Mouse (Mus musculus) MEL (cell line): ENCODE results near the gene Bcap31. TPM values are rescaled to one million over a fixed set of nuclear protein-coding genes. Genes with fewer than 3 reads are reported as not detected.

Experiments used
- DNase-seq: peaks from one replicate; pipeline ENCODE4 v3.0.0; 2011; ENCODE audit warnings: low read depth, low spot score
- H3K27ac ChIP-seq: 2 replicates; pipeline ENCODE4 v1.5.1; 2012; ENCODE audit warnings: low read depth, mild to moderate bottlenecking, control low read depth, low read length, moderate library complexity; ENCODE audit not compliant: control insufficient read depth
- H3K27me3 ChIP-seq, 2 experiments: fragments of 150-350 bp in 1 of 2; sonication (generic) in 1 of 2; 2 replicates each; pipeline ENCODE4 v1.6.1; 2012; ENCODE audit warnings: low read length in 2 of 2, mild to moderate bottlenecking in 2 of 2, improper control_type of control experiment in 1 of 2, moderate library complexity in 1 of 2; ENCODE audit not compliant: insufficient read depth in 2 of 2, control insufficient read depth in 1 of 2
- H3K36me3 ChIP-seq, 2 experiments: 2 replicates each; pipeline ENCODE4 v1.6.1; 2012 to 2014; ENCODE audit warnings: low read length in 2 of 2, improper control_type of control experiment in 1 of 2, inconsistent platforms in 1 of 2, mild to moderate bottlenecking in 1 of 2; ENCODE audit not compliant: insufficient read depth in 2 of 2, control insufficient read depth in 1 of 2
- H3K4me1 ChIP-seq, 2 experiments: fragments of 150-350 bp in 1 of 2; sonication (generic) in 1 of 2; 2 replicates each; pipeline ENCODE4 v1.6.1; 2012; ENCODE audit warnings: low read length in 2 of 2, improper control_type of control experiment in 1 of 2, mild to moderate bottlenecking in 1 of 2; ENCODE audit not compliant: insufficient read depth in 2 of 2, control insufficient read depth in 1 of 2
- H3K4me3 ChIP-seq, 2 experiments: fragments of 150-350 bp in 1 of 2; sonication (generic) in 1 of 2; 2 replicates each; pipeline ENCODE4 v1.5.1; 2012; ENCODE audit warnings: low read depth in 2 of 2, low read length in 2 of 2, mild to moderate bottlenecking in 2 of 2, moderate library complexity in 2 of 2, control low read depth in 1 of 2, improper control_type of control experiment in 1 of 2; ENCODE audit not compliant: control insufficient read depth in 1 of 2, insufficient read depth in 1 of 2
- H3K79me2 ChIP-seq: 2 replicates; pipeline ENCODE4 v1.6.1; 2012; ENCODE audit warnings: mild to moderate bottlenecking, low read length, moderate library complexity; ENCODE audit not compliant: control insufficient read depth, poor library complexity, insufficient read depth
- H3K9ac ChIP-seq: 2 replicates; pipeline ENCODE4 v1.6.1; 2012; ENCODE audit warnings: low read depth, mild to moderate bottlenecking, control low read depth, low read length, moderate library complexity; ENCODE audit not compliant: control insufficient read depth, poor library complexity, severe bottlenecking
- H3K9me3 ChIP-seq: fragments of 150-350 bp; sonication (generic); replicated peaks from 2 replicates; pipeline ENCODE4 v1.6.1; 2012; ENCODE audit warnings: mild to moderate bottlenecking, low read length, improper control_type of control experiment, moderate library complexity; ENCODE audit not compliant: insufficient read depth
- CTCF ChIP-seq, 3 experiments: IDR thresholded peaks in 2 of 3; conservative IDR thresholded peaks in 1 of 3; 2 replicates each; pipeline ENCODE4 v1.5.1; 2011 to 2012; ENCODE audit warnings: low read length in 3 of 3, low read depth in 2 of 3, mild to moderate bottlenecking in 2 of 3, improper control_type of control experiment in 1 of 3, inconsistent platforms in 1 of 3, mixed read lengths in 1 of 3, moderate library complexity in 1 of 3; ENCODE audit not compliant: control insufficient read depth in 1 of 3, insufficient read depth in 1 of 3, poor library complexity in 1 of 3, severe bottlenecking in 1 of 3
- E2F4 ChIP-seq: IDR thresholded peaks from 2 replicates; pipeline ENCODE4 v1.6.1; 2011; ENCODE audit warnings: low read depth, low read length, improper control_type of control experiment, borderline replicate concordance
- ELF1 ChIP-seq: IDR thresholded peaks from 2 replicates; pipeline ENCODE4 v1.6.1; 2014; ENCODE audit warnings: low read depth, mild to moderate bottlenecking, inconsistent platforms, low read length, improper control_type of control experiment, moderate library complexity
- EP300 ChIP-seq, 2 experiments: IDR thresholded peaks; 2 replicates each; pipeline ENCODE4 v1.6.1; 2011; ENCODE audit warnings: improper control_type of control experiment in 2 of 2, low read length in 2 of 2, low read depth in 1 of 2, mild to moderate bottlenecking in 1 of 2
- GATA1 ChIP-seq: IDR thresholded peaks from 2 replicates; pipeline ENCODE4 v1.6.1; 2011; ENCODE audit warnings: low read depth, low read length, improper control_type of control experiment
- HCFC1 ChIP-seq: IDR thresholded peaks from 2 replicates; pipeline ENCODE4 v1.6.1; 2012; ENCODE audit warnings: low read depth, mild to moderate bottlenecking, inconsistent platforms, low read length, improper control_type of control experiment, moderate library complexity
- KAT2A ChIP-seq: conservative IDR thresholded peaks from 2 replicates; pipeline ENCODE4 v1.6.1; 2012; ENCODE audit warnings: low read depth, low read length, improper control_type of control experiment, inconsistent platforms
- MAFK ChIP-seq: IDR thresholded peaks from 2 replicates; pipeline ENCODE4 v1.6.1; 2011; ENCODE audit warnings: low read depth, mild to moderate bottlenecking, low read length, improper control_type of control experiment, borderline replicate concordance
- MYB ChIP-seq: IDR thresholded peaks from 2 replicates; pipeline ENCODE4 v1.6.1; 2011; ENCODE audit warnings: mild to moderate bottlenecking, low read depth, low read length, improper control_type of control experiment
- POLR2AphosphoS2 ChIP-seq: IDR thresholded peaks from 2 replicates; pipeline ENCODE4 v1.6.1; 2011; ENCODE audit warnings: low read length, improper control_type of control experiment
- RAD21 ChIP-seq: IDR thresholded peaks from 2 replicates; pipeline ENCODE4 v1.6.1; 2011; ENCODE audit warnings: mild to moderate bottlenecking, low read depth, low read length, improper control_type of control experiment
- SIN3A ChIP-seq: IDR thresholded peaks from 2 replicates; pipeline ENCODE4 v1.6.1; 2012; ENCODE audit warnings: low read length, improper control_type of control experiment, inconsistent platforms
- SMC3 ChIP-seq: IDR thresholded peaks from 2 replicates; pipeline ENCODE4 v1.6.1; 2011; ENCODE audit warnings: low read depth, low read length, improper control_type of control experiment
- TAL1 ChIP-seq: IDR thresholded peaks from 2 replicates; pipeline ENCODE4 v1.6.1; 2012; ENCODE audit warnings: mild to moderate bottlenecking, inconsistent platforms, low read length, moderate library complexity, mixed read lengths
- TBP ChIP-seq: IDR thresholded peaks from 2 replicates; pipeline ENCODE4 v1.8.0; 2011; ENCODE audit warnings: low read depth, low read length, improper control_type of control experiment
- USF1 ChIP-seq: IDR thresholded peaks from 2 replicates; pipeline ENCODE4 v1.6.1; 2014; ENCODE audit warnings: low read depth, mild to moderate bottlenecking, inconsistent platforms, low read length, improper control_type of control experiment, moderate library complexity
- ZC3H11A ChIP-seq: IDR thresholded peaks from 2 replicates; pipeline ENCODE4 v1.6.1; 2012; ENCODE audit warnings: low read depth, mild to moderate bottlenecking, inconsistent platforms, low read length, improper control_type of control experiment
- ZMIZ1 ChIP-seq: IDR thresholded peaks from 2 replicates; pipeline ENCODE4 v1.6.1; 2012; ENCODE audit warnings: low read depth, mild to moderate bottlenecking, inconsistent platforms, low read length, improper control_type of control experiment, moderate library complexity
- polyA plus RNA-seq, 2 experiments: library from polyadenylated mRNA; stranded (reverse) in 1 of 2; unstranded in 1 of 2; fragments of >175 nt in 1 of 2; fragments of >200 nt in 1 of 2; gene quantifications; 2 replicates each; pipeline versions ENCODE4 v1.2.1 to v1.2.4; 2012; ENCODE audit warnings: low replicate concordance in 2 of 2, low read depth in 1 of 2; ENCODE audit not compliant: insufficient read length in 2 of 2, insufficient read depth in 1 of 2, missing spikeins in 1 of 2
- total RNA-seq: library from RNA; depleted of rRNA; stranded (reverse); fragments of 300-350 nt; gene quantifications from 2 replicates; pipeline ENCODE4 v1.2.3, GENCODE M21; 2012

Bcap31 gene
- total and polyA plus RNA-seq, 3 experiments: 164 to 214 TPM; not detected in 1

DNA sequence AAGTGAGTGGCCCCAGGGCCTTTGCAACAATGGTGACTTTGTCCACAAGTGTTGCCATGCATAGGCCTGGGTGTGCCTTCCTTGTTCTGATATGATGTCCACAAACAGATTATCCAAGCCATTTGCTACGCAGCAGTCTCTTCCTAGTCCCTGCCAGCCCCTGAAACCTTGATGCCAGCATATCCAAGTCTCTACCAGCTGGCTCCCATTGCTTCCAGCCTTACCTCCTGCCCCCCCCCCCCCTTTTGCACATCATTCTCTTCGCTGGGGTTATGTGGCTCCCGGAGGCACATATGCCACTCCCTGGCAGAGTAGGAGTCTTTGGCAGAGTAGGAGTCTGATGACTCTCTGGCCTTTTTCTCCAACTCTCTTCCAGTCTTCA lies 55.7 kb downstream of the Bcap31 start:
- H3K27me3 ChIP-seq: no peaks in the 10 kb centered on the region
- H3K9ac ChIP-seq: no peak overlapping the region
- no peak overlapping the region for H3K27ac ChIP-seq
- H3K9me3 ChIP-seq: no peaks in the 10 kb centered on the region
- H3K4me3 ChIP-seq: no peak overlapping the region
- H3K4me1 ChIP-seq: peaks cover 0 to 11% of the 10 kb centered on the region in 2 experiments; a peak in 1 of 4 replicates
- DNase-seq: no peak
- no peaks in the 10 kb centered on the region for H3K79me2 ChIP-seq
- H3K36me3 ChIP-seq: no peaks in the 10 kb centered on the region
- no peak for TF ChIP-seq E2F4
- TF ChIP-seq ZC3H11A: no peak
- no peak for TF ChIP-seq SMC3
- TF ChIP-seq EP300 (IDR thresholded peaks at IDR 0.05; ENCODE audit: low read depth in 1 of 2, low read length in 2 of 2): no peak
- TF ChIP-seq TBP: no peak
- no peak for TF ChIP-seq CTCF (IDR thresholded peaks at IDR 0.05 in 2 of 3, conservative IDR thresholded peaks at IDR 0.05 in 1 of 3; ENCODE audit: control insufficient read depth in 1 of 3, insufficient read depth in 1 of 3, low read depth in 2 of 3, low read length in 3 of 3, poor library complexity in 1 of 3, severe bottlenecking in 1 of 3)
- TF ChIP-seq MAFK: no peak
- no peak for TF ChIP-seq SIN3A
- no peak for TF ChIP-seq ZMIZ1

DNA sequence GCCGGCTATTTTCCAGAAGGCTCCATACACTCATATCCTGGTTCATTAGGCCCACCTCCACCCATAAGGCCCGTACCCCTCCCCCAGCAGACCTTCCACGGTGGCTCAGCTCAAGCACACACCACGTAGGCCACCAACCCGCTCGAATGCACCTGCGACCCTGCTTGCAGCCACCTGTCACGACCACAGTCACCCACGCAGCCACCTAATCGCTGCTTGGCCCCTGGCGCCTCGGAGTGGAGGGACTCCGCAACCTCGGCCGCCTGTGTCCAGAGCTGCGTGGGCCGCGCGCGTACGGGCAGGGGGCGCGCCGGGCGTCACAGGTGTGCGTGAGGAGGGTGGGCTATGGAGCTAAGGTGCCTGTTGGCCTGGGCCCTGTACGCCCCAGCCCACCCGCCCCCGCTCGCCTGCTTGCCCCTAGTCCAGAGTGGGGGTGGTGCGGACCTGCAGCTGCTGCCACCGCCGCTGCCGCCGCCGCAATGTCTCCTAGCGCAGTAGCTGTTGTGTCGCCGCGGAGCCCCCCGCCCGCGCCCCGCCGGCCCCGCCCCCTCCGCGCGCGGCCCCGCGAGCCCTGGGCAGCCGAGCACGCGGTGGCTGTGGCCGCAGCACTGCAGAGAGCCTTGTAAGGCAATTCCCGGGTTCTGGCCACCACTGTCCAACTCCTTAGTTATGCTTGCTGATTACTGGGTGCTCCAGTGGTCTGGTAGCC lies 56.2 kb downstream of the Bcap31 start, which contains the start of gene Pnck:
Pnck (minus strand) TSS at position 543 of the 709 bp plus-strand sequence.
- Histone ChIP-seq H3K4me1 (peaks cover 0 to 11% of the 10 kb centered on the region in 2 experiments; a peak in 1 of 4 replicates), H3K4me3 (no peak within 1 kb of the TSS), H3K27me3 (no peaks in the 10 kb centered on the region), H3K79me2 (no peaks in the 10 kb centered on the region), H3K27ac (no peak within 1 kb of the TSS), H3K9ac (no peak within 1 kb of the TSS), H3K9me3 (no peaks in the 10 kb centered on the region), H3K36me3 (no peaks in the 10 kb centered on the region)
- DNase-seq: no peak
- TF ChIP-seq ZMIZ1 (no peak), ELF1 (no peak), RAD21 (no peak), E2F4 (no peak)

GRCm38 (mm10) chrX:73658936-73659574 lies 56.9 kb downstream of the Bcap31 start:
- H3K9ac ChIP-seq: no peak overlapping the region
- H3K27me3 ChIP-seq: no peaks in the 10 kb centered on the region
- peaks cover 0 to 11% of the 10 kb centered on the region in 2 experiments; a peak in 1 of 4 replicates for H3K4me1 ChIP-seq
- H3K27ac ChIP-seq: no peak overlapping the region
- no peak overlapping the region for H3K4me3 ChIP-seq
- no peaks in the 10 kb centered on the region for H3K79me2 ChIP-seq
- H3K36me3 ChIP-seq: no peaks in the 10 kb centered on the region
- no peak for TF ChIP-seq ZC3H11A
- no peak for TF ChIP-seq HCFC1
- no peak for TF ChIP-seq USF1
- no peak for TF ChIP-seq ZMIZ1
- no peak for TF ChIP-seq GATA1
- no peak for TF ChIP-seq MYB
- no peak for TF ChIP-seq KAT2A
- no peak for TF ChIP-seq POLR2AphosphoS2
- no peak for TF ChIP-seq RAD21
- TF ChIP-seq TAL1: no peak
- no peak for TF ChIP-seq EP300 (IDR thresholded peaks at IDR 0.05; ENCODE audit: low read depth in 1 of 2, low read length in 2 of 2)
- TF ChIP-seq, all 39 proteins: peak for 0
- H3K9me3 ChIP-seq: no peaks in the 10 kb centered on the region
- no peak for DNase-seq
